Mouse (Mus musculus): Measurements from ENCODE around the gene Apoh. TPM values are rescaled to one million over a fixed set of nuclear protein-coding genes. Genes with fewer than 3 reads are reported as not detected.

Gene Apoh
- total and polyA plus RNA-seq, 3 experiments = not detected

DNA sequence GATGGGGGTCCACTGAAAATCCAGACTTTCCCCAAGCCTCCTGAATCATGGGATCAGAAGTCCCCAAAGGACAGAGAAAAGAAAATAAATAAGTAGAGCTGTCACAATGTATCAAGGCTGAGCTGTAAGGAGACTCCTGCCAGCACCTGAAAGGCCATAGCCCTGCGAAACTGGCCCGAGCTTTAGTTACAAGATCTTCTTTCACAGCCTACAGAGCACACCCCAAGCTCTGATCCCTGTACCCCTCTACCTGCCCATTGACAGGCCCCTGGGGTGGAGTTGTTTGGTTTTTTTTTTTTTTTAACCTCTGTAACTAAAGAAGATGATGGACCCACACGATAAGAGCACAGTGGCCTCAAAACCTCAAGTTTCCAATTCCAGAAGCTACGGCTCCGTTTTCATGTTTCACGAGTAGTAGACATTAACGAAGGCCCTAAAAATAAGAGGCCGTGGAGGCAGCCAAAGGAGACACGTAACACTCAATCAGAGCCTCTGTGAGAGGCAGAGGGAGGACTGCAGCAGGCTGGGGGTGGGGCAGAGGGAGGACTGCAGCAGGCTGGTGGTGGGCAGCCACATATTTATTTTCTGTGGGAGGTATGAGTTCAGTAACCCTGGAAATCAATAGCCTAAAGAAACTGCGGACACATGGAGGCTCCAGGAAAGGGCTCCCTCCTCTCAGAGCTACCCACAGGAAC lies 41.2 kb upstream of the Apoh start:
- Histone ChIP-seq H3K4me3 (ENCODE audit: control insufficient read depth in 1 of 2, insufficient read depth in 1 of 2, low read depth in 2 of 2, low read length in 2 of 2) (no peak overlapping the region), H3K9me3 (replicated peaks; ENCODE audit: insufficient read depth, low read length) (no peaks in the 10 kb centered on the region), H3K4me1 (ENCODE audit: control insufficient read depth in 1 of 2, insufficient read depth in 2 of 2, low read length in 2 of 2) (peaks cover 0 to 3% of the 10 kb centered on the region in 2 experiments; a peak in 1 of 4 replicates), H3K27me3 (ENCODE audit: control insufficient read depth in 1 of 2, insufficient read depth in 2 of 2, low read length in 2 of 2) (no peaks in the 10 kb centered on the region), H3K27ac (ENCODE audit: control insufficient read depth, low read depth, low read length) (no peak overlapping the region), H3K79me2 (ENCODE audit: control insufficient read depth, insufficient read depth, low read length, poor library complexity) (no peaks in the 10 kb centered on the region; the same call in 1 of the 2 replicates), H3K9ac (ENCODE audit: control insufficient read depth, low read depth, low read length, poor library complexity, severe bottlenecking) (no peak overlapping the region), H3K36me3 (ENCODE audit: control insufficient read depth in 1 of 2, insufficient read depth in 2 of 2, low read length in 2 of 2) (peaks cover 0 to 3% of the 10 kb centered on the region in 2 experiments; a peak in 2 of 4 replicates)
- TF ChIP-seq ZMIZ1 (IDR thresholded peaks at IDR 0.05; ENCODE audit: low read depth, low read length) (no peak), GATA1 (IDR thresholded peaks at IDR 0.05; ENCODE audit: low read depth, low read length) (no peak), ZC3H11A (IDR thresholded peaks at IDR 0.05; ENCODE audit: low read depth, low read length) (no peak), RAD21 (IDR thresholded peaks at IDR 0.05; ENCODE audit: low read depth, low read length) (no peak)
- no peak for DNase-seq (ENCODE audit: low read depth, low spot score)

GRCm38 (mm10) chr11:108303787-108304186 lies 39.4 kb upstream of the Apoh start:
- Histone ChIP-seq H3K4me3 (ENCODE audit: control insufficient read depth in 1 of 2, insufficient read depth in 1 of 2, low read depth in 2 of 2, low read length in 2 of 2) (no peak overlapping the region), H3K27me3 (ENCODE audit: control insufficient read depth in 1 of 2, insufficient read depth in 2 of 2, low read length in 2 of 2) (no peaks in the 10 kb centered on the region), H3K9ac (ENCODE audit: control insufficient read depth, low read depth, low read length, poor library complexity, severe bottlenecking) (no peak overlapping the region), H3K4me1 (ENCODE audit: control insufficient read depth in 1 of 2, insufficient read depth in 2 of 2, low read length in 2 of 2) (no peaks in the 10 kb centered on the region), H3K9me3 (replicated peaks; ENCODE audit: insufficient read depth, low read length) (no peaks in the 10 kb centered on the region), H3K79me2 (ENCODE audit: control insufficient read depth, insufficient read depth, low read length, poor library complexity) (no peaks in the 10 kb centered on the region; the same call in 1 of the 2 replicates), H3K27ac (ENCODE audit: control insufficient read depth, low read depth, low read length) (no peak overlapping the region), H3K36me3 (ENCODE audit: control insufficient read depth in 1 of 2, insufficient read depth in 2 of 2, low read length in 2 of 2) (no peaks in the 10 kb centered on the region)
- no peak for DNase-seq (ENCODE audit: low read depth, low spot score)
- TF ChIP-seq JUND (IDR thresholded peaks at IDR 0.05; ENCODE audit: low read depth, low read length) (no peak), CHD2 (IDR thresholded peaks at IDR 0.05; ENCODE audit: low read length) (no peak), POLR2AphosphoS2 (IDR thresholded peaks at IDR 0.05; ENCODE audit: low read length) (no peak), SIN3A (IDR thresholded peaks at IDR 0.05; ENCODE audit: low read length) (no peak), ZNF384 (IDR thresholded peaks at IDR 0.05; ENCODE audit: low read depth, low read length) (no peak), USF2 (IDR thresholded peaks at IDR 0.05; ENCODE audit: borderline replicate concordance in 1 of 2, insufficient read depth in 1 of 2, low read depth in 1 of 2, low read length in 2 of 2) (no peak), ZC3H11A (IDR thresholded peaks at IDR 0.05; ENCODE audit: low read depth, low read length) (no peak), EP300 (IDR thresholded peaks at IDR 0.05; ENCODE audit: low read depth in 1 of 2, low read length in 2 of 2) (no peak), CHD1 (IDR thresholded peaks at IDR 0.05; ENCODE audit: low read depth, low read length) (no peak), MYC (IDR thresholded peaks at IDR 0.05; ENCODE audit: low read depth, low read length) (no peak), TBP (IDR thresholded peaks at IDR 0.05; ENCODE audit: low read depth, low read length) (no peak), TAL1 (IDR thresholded peaks at IDR 0.05; ENCODE audit: low read length) (no peak)

Data from MEL (cell line).